Mouse (Mus musculus): ENCODE results near the gene Ilf3.

The Ilf3 gene

GRCm38 (mm10) chr9:21405525-21405924 is 37.9 kb downstream of the Ilf3 start:
- DNase-seq = no peak

GRCm38 (mm10) chr9:21407951-21408350 is 40.3 kb downstream of the Ilf3 start:
- DNase-seq = peak; percentile 92

GRCm38 (mm10) chr9:21408624-21409023 is 41.0 kb downstream of the Ilf3 start:
- DNase-seq = no peak

- peak; percentile 88 for DNase-seq
These were observed 42.1 kb downstream of the Ilf3 start for GRCm38 (mm10) chr9:21409592-21410317.

- DNase-seq = peak; percentile 84
These were observed 44.2 kb downstream of the Ilf3 start, which contains the start of gene Qtrt1 for GRCm38 (mm10) chr9:21411669-21412550. Gene Qtrt1 (plus strand): TSS chr9:21411837.

GRCm38 (mm10) chr9:21417866-21418265 is 50.2 kb downstream of the Ilf3 start:
- no peak for DNase-seq

GRCm38 (mm10) chr9:21419646-21420045 is 52.0 kb downstream of the Ilf3 start:
- no peak for DNase-seq

GRCm38 (mm10) chr9:21424631-21425555 is 57.2 kb downstream of the Ilf3 start, which contains the start of gene Dnm2:
Gene Dnm2 (plus strand): TSS chr9:21424908.
- peak; percentile 100 for DNase-seq

GRCm38 (mm10) chr9:21425556-21425945 is 57.9 kb downstream of the Ilf3 start:
- DNase-seq = no peak

- peak; percentile 56 for DNase-seq
These were observed 58.3 kb downstream of the Ilf3 start for GRCm38 (mm10) chr9:21426013-21426412.

- no peak for DNase-seq
These were observed 58.9 kb downstream of the Ilf3 start for GRCm38 (mm10) chr9:21426525-21426924.

GRCm38 (mm10) chr9:21427773-21428172 is 60.1 kb downstream of the Ilf3 start:
- DNase-seq = peak; percentile 83

GRCm38 (mm10) chr9:21428178-21428577 is 60.5 kb downstream of the Ilf3 start:
- no peak for DNase-seq

- no peak for DNase-seq
These were observed 63.1 kb downstream of the Ilf3 start for GRCm38 (mm10) chr9:21430724-21431123.

GRCm38 (mm10) chr9:21432066-21432465 is 64.4 kb downstream of the Ilf3 start:
- DNase-seq = no peak

GRCm38 (mm10) chr9:21433766-21434165 is 66.1 kb downstream of the Ilf3 start:
- DNase-seq = no peak

GRCm38 (mm10) chr9:21434410-21434809 is 66.7 kb downstream of the Ilf3 start:
- DNase-seq = no peak

- DNase-seq = no peak
These were observed 68.3 kb downstream of the Ilf3 start for GRCm38 (mm10) chr9:21435777-21436635.

- DNase-seq = no peak
These were observed 69.9 kb downstream of the Ilf3 start for GRCm38 (mm10) chr9:21437577-21437976.

- no peak for DNase-seq
These were observed 70.5 kb downstream of the Ilf3 start for GRCm38 (mm10) chr9:21438219-21438618.

- no peak for DNase-seq
These were observed 71.8 kb downstream of the Ilf3 start for GRCm38 (mm10) chr9:21439456-21439855.

- no peak for DNase-seq
These were observed 72.2 kb downstream of the Ilf3 start for GRCm38 (mm10) chr9:21439914-21440313.
